Mouse (Mus musculus): ENCODE data around the gene Abhd12b. TPM values are rescaled to one million over a fixed set of nuclear protein-coding genes. Genes with fewer than 3 reads are reported as not detected.

The Abhd12b gene
- total RNA-seq (2021), result under 1 TPM; 0.14 to 0.37 TPM
- long read RNA-seq, experiment 1, partial matches to known transcripts, result 1 of 2 reads
- long read RNA-seq, experiment 1, other reads (novel, unspliced or antisense), result 1 of 2 reads
- long read RNA-seq, experiment 2, result 0 reads

GRCm38 (mm10) chr12:70153842-70154241 lies at the start of gene Abhd12b:
Gene Abhd12b, plus strand, starts transcription at chr12:70154142.
- no peak for TF ChIP-seq CTCF (IDR thresholded peaks at IDR 0.05)
- no peak within 1 kb of the TSS for H3K4me3 ChIP-seq
- DNase-seq (ENCODE audit: extremely low spot score in 1 of 2, low spot score in 2 of 2), result no peak
- intact Hi-C loops (cut with DNase I), result no loop called here
- no peak within 1 kb of the TSS for H3K27ac ChIP-seq

GRCm38 (mm10) chr12:70104199-70104598 lies 49.7 kb upstream of the Abhd12b start:
- Histone ChIP-seq H3K27ac (no peak overlapping the region), H3K4me3 (no peak overlapping the region)
- intact Hi-C loops (cut with DNase I), result no loop called here
- no peak for DNase-seq (ENCODE audit: extremely low spot score in 1 of 2, low spot score in 2 of 2)
- TF ChIP-seq CTCF (IDR thresholded peaks at IDR 0.05), result no peak

DNA sequence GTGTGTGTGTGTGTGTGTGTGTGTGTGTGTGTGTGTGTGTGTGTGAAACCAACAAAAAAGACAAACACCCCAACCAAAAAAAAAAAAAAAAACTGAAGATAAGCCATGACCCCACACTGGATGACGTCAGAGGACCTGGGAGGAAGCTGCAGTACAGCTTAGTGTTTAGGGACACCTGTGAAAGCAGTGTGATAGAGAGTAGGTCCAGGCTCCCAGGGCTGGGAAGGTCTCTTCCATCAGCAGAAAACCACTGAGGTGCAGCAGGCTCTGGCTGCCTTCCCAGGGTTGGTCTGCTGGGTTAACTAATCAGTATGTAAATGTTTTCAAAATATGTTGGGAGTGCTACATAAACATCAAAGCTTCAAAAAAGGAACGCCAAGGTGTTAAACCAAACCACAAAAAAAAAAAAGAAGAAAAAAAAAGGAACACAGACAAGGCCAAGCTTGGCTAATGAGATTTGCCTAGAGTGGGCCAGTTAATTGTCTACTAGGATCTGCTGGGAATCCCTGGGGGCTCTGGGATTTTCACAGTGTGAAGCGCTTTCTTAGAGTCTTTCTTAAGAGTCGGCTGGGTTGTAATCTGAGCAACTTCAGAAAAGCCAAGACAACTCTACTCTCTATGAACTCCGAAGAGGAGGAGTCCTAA lies 49.0 kb upstream of the Abhd12b start:
- TF ChIP-seq CTCF (IDR thresholded peaks at IDR 0.05), result no peak
- intact Hi-C loops (cut with DNase I), result no loop called here
- Histone ChIP-seq H3K27ac (no peak overlapping the region), H3K4me3 (no peak overlapping the region)
- DNase-seq (ENCODE audit: extremely low spot score in 1 of 2, low spot score in 2 of 2), result no peak

DNA sequence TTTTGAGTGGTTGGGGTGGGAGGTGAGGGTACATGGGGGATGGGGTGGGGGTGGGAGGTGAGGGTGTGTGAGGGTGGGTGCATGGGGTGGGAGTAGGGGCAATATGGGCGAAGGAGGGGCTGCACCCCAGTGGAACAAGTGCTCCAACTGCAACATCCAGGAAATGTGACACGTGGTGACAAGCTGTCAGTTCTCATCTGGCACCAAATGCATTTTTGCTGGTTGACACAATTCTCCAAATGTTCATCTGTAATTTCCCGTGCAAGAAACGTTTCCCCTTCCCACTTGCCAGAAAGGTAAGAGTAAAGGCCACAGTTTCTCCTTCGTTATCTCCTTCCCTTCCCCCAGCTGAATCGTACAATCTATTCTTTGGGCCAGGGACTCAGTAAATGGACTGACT lies 48.1 kb upstream of the Abhd12b start:
- no peak overlapping the region; the same call in 1 of the 2 replicates for H3K27ac ChIP-seq
- DNase-seq (ENCODE audit: extremely low spot score in 1 of 2, low spot score in 2 of 2), result no peak
- no peak for TF ChIP-seq CTCF (IDR thresholded peaks at IDR 0.05)
- intact Hi-C loops (cut with DNase I), result no loop called here
- H3K4me3 ChIP-seq, result no peak overlapping the region

DNA sequence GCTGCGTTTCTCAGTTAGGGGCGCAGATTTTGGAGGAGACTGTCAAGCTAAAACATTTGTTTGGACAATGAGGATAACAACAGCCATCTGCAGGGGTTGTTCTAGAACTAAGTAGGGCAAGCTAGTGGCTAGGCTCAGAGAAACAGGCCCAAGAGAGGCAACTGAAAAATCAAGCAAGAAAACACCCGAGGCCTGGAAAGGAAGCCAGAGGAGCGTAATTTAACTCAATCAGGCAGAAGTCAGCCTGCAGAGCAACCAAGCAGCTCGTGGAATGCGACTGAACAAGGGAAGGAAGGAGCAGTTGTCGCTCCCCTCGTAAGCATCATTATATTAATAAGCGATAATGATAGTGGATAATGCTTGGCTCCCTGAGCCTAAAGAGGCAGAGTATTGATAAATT lies 47.4 kb upstream of the Abhd12b start:
- H3K27ac ChIP-seq, result peak overlapping the region; percentile 17; the same call in 1 of the 2 replicates
- H3K4me3 ChIP-seq, result no peak overlapping the region
- TF ChIP-seq CTCF (IDR thresholded peaks at IDR 0.05), result no peak
- intact Hi-C loops (cut with DNase I), result no loop called here
- DNase-seq (ENCODE audit: extremely low spot score in 1 of 2, low spot score in 2 of 2), result no peak

DNA sequence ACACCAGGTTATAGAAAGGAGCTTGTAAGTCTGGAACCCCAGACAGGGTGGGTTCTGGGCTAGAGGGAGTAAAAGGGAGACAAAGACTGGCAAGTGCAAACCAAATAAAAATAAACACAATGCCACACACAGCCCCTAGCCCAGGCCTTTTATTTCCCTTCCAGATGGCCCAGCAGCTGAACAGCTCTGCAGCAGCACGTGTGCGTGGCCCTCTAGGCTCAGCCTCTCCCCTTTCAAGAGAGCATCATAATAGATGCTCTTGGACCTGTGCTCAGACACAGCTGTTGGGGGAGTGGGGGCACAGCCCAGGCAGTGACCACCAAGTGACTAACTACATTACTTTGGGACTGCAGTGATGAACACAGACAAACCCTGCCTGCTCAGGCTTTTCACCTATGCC lies 45.8 kb upstream of the Abhd12b start:
- Histone ChIP-seq H3K27ac (no peak overlapping the region), H3K4me3 (no peak overlapping the region)
- no peak for TF ChIP-seq CTCF (IDR thresholded peaks at IDR 0.05)
- intact Hi-C loops (cut with DNase I), result no loop called here
- no peak for DNase-seq (ENCODE audit: extremely low spot score in 1 of 2, low spot score in 2 of 2)

GRCm38 (mm10) chr12:70109921-70110320 lies 44.0 kb upstream of the Abhd12b start:
- peak overlapping the region; percentile 88 for H3K4me3 ChIP-seq
- peak overlapping the region; percentile 98 for H3K27ac ChIP-seq
- intact Hi-C loops (cut with DNase I), result loop anchor here (5.0 to 10.0 kb wide), 3 partner anchors 37 to 295 kb away; partner anchors contain the start of gene Trim9
- TF ChIP-seq CTCF (IDR thresholded peaks at IDR 0.05), result no peak
- no peak for DNase-seq (ENCODE audit: extremely low spot score in 1 of 2, low spot score in 2 of 2)

GRCm38 (mm10) chr12:70110375-70111116 lies 43.4 kb upstream of the Abhd12b start:
- no peak for TF ChIP-seq CTCF (IDR thresholded peaks at IDR 0.05)

GRCm38 (mm10) chr12:70111117-70111366 lies 42.9 kb upstream of the Abhd12b start:
- H3K4me3 ChIP-seq, result peak overlapping the region; percentile 88
- intact Hi-C loops (cut with DNase I), result loop anchor here (5.0 to 10.0 kb wide), 3 partner anchors 36 to 294 kb away; partner anchors contain the start of gene Trim9

More at GRCm38 (mm10) chr12:70110375-70111116, 43.4 kb upstream of the Abhd12b start:
- Histone ChIP-seq H3K27ac (peak overlapping the region; percentile 98), H3K4me3 (peak overlapping the region; percentile 88)
- peak; percentile 53 for DNase-seq (ENCODE audit: extremely low spot score in 1 of 2, low spot score in 2 of 2)
- intact Hi-C loops (cut with DNase I), result loop anchor here (5.0 to 10.0 kb wide), 3 partner anchors 37 to 294 kb away; partner anchors contain the start of gene Trim9

DNA sequence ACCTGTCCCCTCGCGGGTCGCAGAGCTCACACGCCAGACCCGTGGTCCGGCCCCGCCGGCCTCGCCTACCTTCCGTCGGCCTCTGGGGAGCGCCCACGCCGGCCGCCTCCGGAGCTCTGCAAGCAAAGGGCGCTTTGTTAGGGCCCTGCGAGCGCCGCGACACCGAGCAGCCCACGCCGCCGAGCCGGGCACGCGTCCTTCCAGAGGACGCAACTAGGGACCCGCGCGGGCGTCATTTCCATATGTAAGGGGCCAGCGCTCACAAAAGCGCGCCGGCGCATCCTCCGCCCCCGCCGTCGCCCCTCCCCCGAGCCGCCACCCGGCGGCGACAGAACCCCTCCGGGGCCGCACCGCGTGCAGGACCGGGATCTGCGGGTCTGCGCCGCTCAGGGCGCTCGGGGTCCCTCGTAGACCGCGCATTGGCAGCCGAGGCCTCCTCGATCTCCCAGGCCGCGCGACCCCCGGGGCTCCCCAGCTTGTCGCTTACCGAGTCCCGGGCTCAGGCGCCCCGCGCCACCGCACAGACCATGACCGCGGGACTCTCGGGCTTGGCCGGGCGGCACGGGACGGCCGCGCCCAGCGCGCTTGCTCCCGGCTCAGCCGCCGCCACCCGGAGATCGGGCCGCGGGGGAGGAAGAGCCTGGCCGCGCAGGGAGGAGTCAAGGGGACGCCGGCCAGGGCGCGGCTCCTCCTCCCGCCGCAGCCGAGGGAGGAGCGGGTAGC lies 42.4 kb upstream of the Abhd12b start:
- intact Hi-C loops (cut with DNase I), result loop anchor here (5.0 to 10.0 kb wide), 3 partner anchors 36 to 293 kb away; partner anchors contain the start of gene Trim9
- DNase-seq (ENCODE audit: extremely low spot score in 1 of 2, low spot score in 2 of 2), result peak; percentile 71 to 75
- Histone ChIP-seq H3K4me3 (peak overlapping the region; percentile 88), H3K27ac (peak overlapping the region; percentile 98)
- no peak; the same call in 1 of the 2 replicates for TF ChIP-seq CTCF (IDR thresholded peaks at IDR 0.05)

More at GRCm38 (mm10) chr12:70111117-70111366, 42.9 kb upstream of the Abhd12b start:
- peak overlapping the region; percentile 98 for H3K27ac ChIP-seq
- DNase-seq (ENCODE audit: extremely low spot score in 1 of 2, low spot score in 2 of 2), result no peak
- no peak for TF ChIP-seq CTCF (IDR thresholded peaks at IDR 0.05)

DNA sequence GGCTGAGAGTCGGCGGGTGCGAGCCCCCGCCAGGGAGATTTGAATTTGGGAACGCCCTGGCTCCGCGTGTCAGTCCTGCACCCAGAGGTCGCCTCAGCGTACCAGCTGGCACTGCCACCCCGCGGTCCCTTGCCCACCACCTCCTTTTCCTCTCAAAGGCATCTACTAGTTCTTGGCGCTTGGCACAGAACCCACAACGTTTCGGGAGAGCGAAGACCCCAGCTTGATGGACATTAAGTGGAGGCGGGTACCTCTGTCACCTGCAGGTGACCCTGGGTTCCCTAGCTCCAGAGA lies 41.9 kb upstream of the Abhd12b start:
- DNase-seq (ENCODE audit: extremely low spot score in 1 of 2, low spot score in 2 of 2), result no peak
- intact Hi-C loops (cut with DNase I), result loop anchor here (5.0 to 10.0 kb wide), 3 partner anchors 35 to 293 kb away; partner anchors contain the start of gene Trim9
- Histone ChIP-seq H3K27ac (peak overlapping the region; percentile 98), H3K4me3 (peak overlapping the region; percentile 88)
- TF ChIP-seq CTCF (IDR thresholded peaks at IDR 0.05), result no peak

GRCm38 (mm10) chr12:70113351-70113750 lies 40.6 kb upstream of the Abhd12b start, which contains the start of gene Nin:
Gene Nin, minus strand, starts transcription at chr12:70113717.
- intact Hi-C loops (cut with DNase I), result loop anchor here (5.0 to 10.0 kb wide), 3 partner anchors 34 to 291 kb away; partner anchors contain the start of gene Trim9
- TF ChIP-seq CTCF (IDR thresholded peaks at IDR 0.05), result no peak
- Histone ChIP-seq H3K4me3 (peak within 1 kb of the TSS; percentile 88), H3K27ac (peak within 1 kb of the TSS; percentile 98)
- no peak for DNase-seq (ENCODE audit: extremely low spot score in 1 of 2, low spot score in 2 of 2)
